Mouse (Mus musculus): ENCODE data around the gene Ggcx. TPM values are rescaled to one million over a fixed set of nuclear protein-coding genes. Genes with fewer than 3 reads are reported as not detected.
"Not testable (repeated sequence)": the region's sequence is repeated elsewhere in the genome, so short reads cannot be mapped to it uniquely, and the experiment has no call there.

Gene Ggcx
- total RNA-seq, 1 experiment from 2014 or later: 50.4 TPM

DNA sequence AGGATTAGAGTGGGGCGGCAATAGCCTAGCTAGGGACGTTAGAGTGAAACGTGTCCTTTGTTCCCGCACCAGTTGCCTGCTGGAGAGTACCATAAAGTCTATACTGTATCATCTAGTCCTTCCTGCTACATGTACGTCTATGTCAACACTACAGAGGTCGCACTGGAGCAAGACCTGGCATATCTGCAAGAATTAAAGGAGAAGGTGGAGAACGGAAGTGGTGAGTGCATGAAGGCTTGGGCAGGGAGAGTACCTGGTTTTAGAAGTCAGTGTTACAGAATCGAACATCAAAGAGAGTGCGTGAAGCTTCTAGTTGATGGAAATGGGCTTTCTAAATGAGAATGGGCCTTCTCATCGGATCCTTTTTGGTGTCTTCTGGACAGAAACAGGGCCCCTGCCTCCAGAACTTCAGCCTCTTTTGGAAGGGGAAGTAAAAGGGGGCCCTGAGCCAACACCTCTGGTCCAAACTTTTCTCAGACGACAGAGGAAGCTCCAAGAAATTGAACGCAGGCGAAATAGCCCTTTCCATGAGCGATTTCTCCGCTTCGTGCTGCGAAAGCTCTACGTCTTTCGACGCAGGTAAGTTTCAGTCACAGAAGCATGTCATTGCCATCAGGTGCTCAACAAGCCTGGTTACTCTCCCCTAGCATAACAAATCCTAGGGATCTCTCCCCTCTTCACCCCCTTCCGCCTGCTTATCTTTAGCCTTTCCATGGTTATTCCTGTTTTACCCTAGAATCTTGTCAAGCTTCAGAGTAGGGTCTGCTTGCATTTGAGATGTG, 15.1 kb downstream of the Ggcx start:
- no peak for DNase-seq

DNA sequence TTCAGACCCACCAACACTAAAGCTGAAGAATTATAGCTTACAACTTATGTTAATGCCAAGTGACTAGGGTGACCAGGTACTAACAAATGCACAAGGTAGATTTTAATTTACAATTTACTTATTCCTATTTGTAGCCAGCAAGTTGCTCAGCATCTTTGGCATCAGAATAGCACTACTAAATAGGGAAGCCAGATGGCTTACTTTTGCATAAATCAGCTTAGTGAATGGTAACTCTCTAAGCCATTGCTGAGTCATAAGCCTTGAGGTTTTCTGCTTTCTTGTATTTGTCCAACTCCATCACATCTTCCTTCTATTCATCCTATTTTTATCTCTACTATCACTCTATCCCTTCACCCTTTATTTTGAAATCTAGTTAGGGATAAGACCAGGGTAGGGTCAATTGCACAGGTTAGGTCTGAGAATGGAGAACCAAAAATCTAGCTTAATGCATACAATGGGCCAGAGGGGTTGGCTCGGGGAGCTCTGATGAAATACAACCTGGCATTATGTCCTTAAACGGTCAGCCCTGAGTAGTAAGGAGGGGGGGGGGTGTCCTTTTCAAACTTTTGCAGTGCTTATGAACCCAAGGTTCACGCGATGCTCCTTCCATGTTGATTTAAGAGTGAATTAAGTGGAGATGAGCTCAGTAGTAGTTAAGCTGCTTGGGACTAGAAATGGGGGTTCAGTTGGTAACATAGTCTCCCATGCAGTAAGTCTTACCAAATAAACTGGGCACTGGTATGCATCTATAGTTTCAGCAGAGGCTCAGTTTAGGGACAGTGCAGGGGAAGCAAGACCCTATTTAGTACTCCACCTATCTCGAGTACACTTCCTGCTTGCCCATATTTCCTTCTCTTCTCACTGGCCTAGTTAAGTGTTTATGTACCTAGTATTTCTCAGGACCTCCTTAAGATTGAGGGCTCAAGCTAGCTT, 17.1 kb downstream of the Ggcx start:
- no peak for DNase-seq

- DNase-seq: no peak
These were observed 18.0 kb downstream of the Ggcx start for GRCm38 (mm10) chr6:72432153-72432552.

DNA sequence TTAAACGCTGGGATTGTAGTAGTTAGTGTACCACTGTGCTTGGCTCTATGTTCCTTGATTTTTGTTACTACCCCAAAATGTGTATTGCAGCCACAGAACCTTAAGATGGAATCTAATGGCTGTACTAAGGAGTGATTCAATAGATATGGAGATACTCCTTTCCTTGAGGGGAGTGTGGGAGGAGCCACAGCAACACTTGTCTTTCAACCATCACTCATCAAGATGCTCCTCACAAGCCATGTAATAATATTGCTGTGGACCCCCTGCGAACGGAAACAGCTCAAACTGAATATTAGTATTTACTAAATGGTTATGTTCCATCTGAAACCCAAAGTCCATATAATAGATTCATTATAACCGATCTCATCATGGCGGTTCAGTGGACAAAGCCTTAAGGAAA, 24.1 kb downstream of the Ggcx start:
- DNase-seq: no peak

- DNase-seq: peak; percentile 95
These were observed 24.8 kb downstream of the Ggcx start for GRCm38 (mm10) chr6:72438862-72439354.

GRCm38 (mm10) chr6:72439355-72440185, 25.5 kb downstream of the Ggcx start, which contains the start of gene Mat2a:
Gene Mat2a (minus strand): TSS chr6:72439558.
- peak; percentile 97 for DNase-seq

- no peak for DNase-seq
These were observed 26.3 kb downstream of the Ggcx start for GRCm38 (mm10) chr6:72440186-72440990.

DNA sequence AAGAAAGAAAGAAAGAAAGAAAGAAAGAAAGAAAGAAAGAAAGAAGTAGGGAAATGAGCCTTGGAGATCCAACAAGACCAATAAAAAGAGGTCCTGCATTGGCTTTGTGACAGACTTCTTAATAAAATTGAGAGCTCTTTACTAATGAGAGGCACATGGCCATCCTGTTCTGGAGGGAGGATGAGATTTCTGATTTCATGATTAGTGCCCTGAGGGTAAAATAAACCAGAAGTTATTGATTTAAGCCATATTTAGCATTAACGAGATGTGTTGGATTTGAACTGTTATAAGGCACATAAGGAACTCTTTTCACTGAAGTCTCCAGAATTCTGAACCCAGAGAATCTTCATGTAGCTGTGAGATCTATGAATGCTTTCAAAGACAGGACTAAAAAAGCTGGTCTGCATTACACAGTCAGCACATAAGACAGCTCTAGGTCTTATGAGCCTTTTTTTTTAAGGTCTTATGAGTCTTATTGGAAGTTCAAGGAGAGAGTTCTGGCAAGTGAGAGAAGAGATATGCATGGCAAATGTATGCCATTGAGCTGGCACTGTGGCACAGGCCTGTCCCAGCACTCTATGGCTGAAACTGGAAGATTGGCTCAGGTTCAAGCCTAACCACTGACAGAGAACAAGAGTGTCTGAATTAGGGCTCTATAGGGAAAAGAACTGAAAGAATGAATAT, 29.0 kb downstream of the Ggcx start:
- no peak for DNase-seq

DNA sequence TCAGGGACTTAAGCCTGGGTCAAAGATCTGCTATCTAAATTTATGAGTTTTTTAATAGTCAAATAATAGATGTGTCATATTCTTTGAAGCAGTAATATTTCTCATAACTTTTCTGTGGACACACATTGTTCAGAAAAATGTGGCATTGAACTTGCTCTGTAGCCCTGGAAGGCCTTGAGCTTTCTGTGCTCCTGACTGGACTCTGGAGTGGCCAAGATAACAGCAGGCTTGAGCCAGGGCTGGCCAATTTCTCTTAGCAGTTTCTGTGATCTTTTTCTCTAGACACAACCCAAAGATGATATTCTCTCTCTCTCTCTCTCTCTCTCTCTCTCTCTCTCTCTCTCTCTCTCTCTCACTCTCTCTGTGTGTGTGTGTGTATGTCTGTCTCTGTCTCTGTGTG, 30.9 kb downstream of the Ggcx start:
- DNase-seq: peak; percentile 65

GRCm38 (mm10) chr6:72447487-72447886, 33.4 kb downstream of the Ggcx start:
- no peak for DNase-seq

GRCm38 (mm10) chr6:72451778-72452177, 37.7 kb downstream of the Ggcx start:
- DNase-seq: not testable (repeated sequence)

DNA sequence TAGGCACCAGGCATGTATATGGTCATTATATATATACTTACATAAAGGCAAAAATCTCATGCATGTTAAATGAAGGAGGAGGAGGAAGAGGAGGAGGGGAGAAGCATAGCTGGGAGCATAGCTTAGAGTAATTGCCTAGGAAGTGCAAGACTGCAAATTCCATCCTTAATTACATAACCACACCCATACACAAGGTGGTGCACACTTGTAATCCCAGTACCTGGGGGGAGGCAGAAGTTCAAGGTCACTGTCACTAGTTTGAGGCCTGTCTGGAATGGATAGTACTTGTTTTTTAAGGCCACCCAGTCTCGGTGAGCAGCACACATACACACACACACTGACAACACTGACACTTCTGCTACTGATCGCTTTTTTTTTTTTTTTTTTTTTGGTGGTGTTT, 38.2 kb downstream of the Ggcx start:
- DNase-seq: no peak

DNA sequence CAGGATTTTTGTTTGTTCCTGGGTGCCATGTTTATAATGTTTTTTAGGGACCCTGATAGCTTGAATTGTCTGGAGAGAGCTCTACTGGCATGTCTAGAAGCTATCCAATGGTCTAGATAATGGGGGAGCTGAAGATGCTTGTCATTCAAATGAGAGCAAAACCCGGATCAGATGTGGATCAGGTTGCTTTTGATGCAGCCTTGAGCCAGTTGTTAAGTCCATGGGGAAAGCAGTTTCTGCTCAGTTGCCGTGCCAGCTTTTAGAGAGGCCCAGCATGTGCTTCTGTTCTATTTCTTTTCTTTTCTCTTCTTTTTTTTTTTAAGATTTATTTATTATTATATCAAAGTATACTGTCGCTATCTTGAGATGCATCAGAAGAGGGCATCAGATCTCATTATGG, 39.5 kb downstream of the Ggcx start:
- no peak for DNase-seq

- DNase-seq: peak; percentile 50
These were observed 40.1 kb downstream of the Ggcx start for GRCm38 (mm10) chr6:72454072-72454746.

GRCm38 (mm10) chr6:72454833-72455373, 40.8 kb downstream of the Ggcx start:
- no peak for DNase-seq

- no peak for DNase-seq
These were observed 42.5 kb downstream of the Ggcx start for GRCm38 (mm10) chr6:72456567-72456966.

- no peak for DNase-seq
These were observed 44.3 kb downstream of the Ggcx start for GRCm38 (mm10) chr6:72458418-72458817.

- DNase-seq: peak; percentile 56
These were observed 44.8 kb downstream of the Ggcx start for GRCm38 (mm10) chr6:72458921-72459320.

- peak; percentile 51 for DNase-seq
These were observed 46.1 kb downstream of the Ggcx start for GRCm38 (mm10) chr6:72460036-72460801.

All from adrenal gland, postnatal 14 days (tissue).